Mouse (Mus musculus): ENCODE data around the gene Tex33. TPM values are rescaled to one million over a fixed set of nuclear protein-coding genes. Genes with fewer than 3 reads are reported as not detected.

The Tex33 gene
- polyA plus RNA-seq, 1 experiment, result not detected

- WGBS, result 83% methylated on average over 10 of the region's 10 CpGs
- H3K27ac ChIP-seq (ENCODE audit: insufficient read depth, low read depth, low read length), result no peak overlapping the region
- no peak overlapping the region for H3K4me3 ChIP-seq (ENCODE audit: low read depth, low read length)
- no peaks in the 10 kb centered on the region for H3K36me3 ChIP-seq (ENCODE audit: control insufficient read depth, insufficient read depth, low read length)
- TF ChIP-seq POLR2A (IDR thresholded peaks at IDR 0.05; ENCODE audit: low read depth, low read length) (no peak), CTCF (IDR thresholded peaks at IDR 0.05; ENCODE audit: extremely low read depth, insufficient read length, insufficient replicate concordance, low read depth, low read length) (no peak)
- no peaks in the 10 kb centered on the region for H3K4me1 ChIP-seq (ENCODE audit: control insufficient read depth, insufficient read depth, insufficient read length, low read length)
- H3K27me3 ChIP-seq (ENCODE audit: control insufficient read depth, insufficient read depth, low read length), result peaks cover 35% of the 10 kb centered on the region
Measured at GRCm38 (mm10) chr15:78377859-78378258, 17.9 kb downstream of the Tex33 start.

- Histone ChIP-seq H3K36me3 (ENCODE audit: control insufficient read depth, insufficient read depth, low read length) (no peaks in the 10 kb centered on the region), H3K4me3 (ENCODE audit: low read depth, low read length) (no peak overlapping the region), H3K4me1 (ENCODE audit: control insufficient read depth, insufficient read depth, insufficient read length, low read length) (no peaks in the 10 kb centered on the region), H3K27me3 (ENCODE audit: control insufficient read depth, insufficient read depth, low read length) (peaks cover 49% of the 10 kb centered on the region), H3K27ac (ENCODE audit: insufficient read depth, low read depth, low read length) (no peak overlapping the region)
- TF ChIP-seq POLR2A (IDR thresholded peaks at IDR 0.05; ENCODE audit: low read depth, low read length) (no peak), CTCF (IDR thresholded peaks at IDR 0.05; ENCODE audit: extremely low read depth, insufficient read length, insufficient replicate concordance, low read depth, low read length) (no peak)
- WGBS, result 44% methylated on average over 3 of the region's 3 CpGs
Measured at GRCm38 (mm10) chr15:78374204-78374603, 21.5 kb downstream of the Tex33 start.

GRCm38 (mm10) chr15:78372796-78373195, 22.9 kb downstream of the Tex33 start:
- H3K27me3 ChIP-seq (ENCODE audit: control insufficient read depth, insufficient read depth, low read length), result peaks cover 53% of the 10 kb centered on the region
- TF ChIP-seq POLR2A (IDR thresholded peaks at IDR 0.05; ENCODE audit: low read depth, low read length) (no peak), CTCF (IDR thresholded peaks at IDR 0.05; ENCODE audit: extremely low read depth, insufficient read length, insufficient replicate concordance, low read depth, low read length) (no peak)
- H3K36me3 ChIP-seq (ENCODE audit: control insufficient read depth, insufficient read depth, low read length), result no peaks in the 10 kb centered on the region
- WGBS, result 48% methylated on average over 3 of the region's 3 CpGs
- H3K4me3 ChIP-seq (ENCODE audit: low read depth, low read length), result no peak overlapping the region
- no peaks in the 10 kb centered on the region for H3K4me1 ChIP-seq (ENCODE audit: control insufficient read depth, insufficient read depth, insufficient read length, low read length)
- H3K27ac ChIP-seq (ENCODE audit: insufficient read depth, low read depth, low read length), result no peak overlapping the region

GRCm38 (mm10) chr15:78369641-78370040, 26.1 kb downstream of the Tex33 start:
- peaks cover 51% of the 10 kb centered on the region for H3K27me3 ChIP-seq (ENCODE audit: control insufficient read depth, insufficient read depth, low read length)
- H3K27ac ChIP-seq (ENCODE audit: insufficient read depth, low read depth, low read length), result no peak overlapping the region
- TF ChIP-seq CTCF (IDR thresholded peaks at IDR 0.05; ENCODE audit: extremely low read depth, insufficient read length, insufficient replicate concordance, low read depth, low read length) (no peak), POLR2A (IDR thresholded peaks at IDR 0.05; ENCODE audit: low read depth, low read length) (no peak)
- H3K4me1 ChIP-seq (ENCODE audit: control insufficient read depth, insufficient read depth, insufficient read length, low read length), result no peaks in the 10 kb centered on the region
- 85% methylated on average over 1 of the region's 1 CpGs for WGBS
- H3K36me3 ChIP-seq (ENCODE audit: control insufficient read depth, insufficient read depth, low read length), result no peaks in the 10 kb centered on the region
- no peak overlapping the region for H3K4me3 ChIP-seq (ENCODE audit: low read depth, low read length)

- H3K27ac ChIP-seq (ENCODE audit: insufficient read depth, low read depth, low read length), result no peak overlapping the region
- TF ChIP-seq CTCF (IDR thresholded peaks at IDR 0.05; ENCODE audit: extremely low read depth, insufficient read length, insufficient replicate concordance, low read depth, low read length) (peak; percentile 88; the same call in 1 of the 2 replicates), POLR2A (IDR thresholded peaks at IDR 0.05; ENCODE audit: low read depth, low read length) (no peak)
- 4% methylated on average over 8 of the region's 8 CpGs for WGBS
- no peaks in the 10 kb centered on the region for H3K4me1 ChIP-seq (ENCODE audit: control insufficient read depth, insufficient read depth, insufficient read length, low read length)
- H3K27me3 ChIP-seq (ENCODE audit: control insufficient read depth, insufficient read depth, low read length), result peaks cover 55% of the 10 kb centered on the region
- H3K36me3 ChIP-seq (ENCODE audit: control insufficient read depth, insufficient read depth, low read length), result no peaks in the 10 kb centered on the region
- H3K4me3 ChIP-seq (ENCODE audit: low read depth, low read length), result no peak overlapping the region
Measured at GRCm38 (mm10) chr15:78368926-78369346, 26.8 kb downstream of the Tex33 start.

- Histone ChIP-seq H3K27ac (ENCODE audit: insufficient read depth, low read depth, low read length) (no peak overlapping the region), H3K4me1 (ENCODE audit: control insufficient read depth, insufficient read depth, insufficient read length, low read length) (no peaks in the 10 kb centered on the region), H3K4me3 (ENCODE audit: low read depth, low read length) (no peak overlapping the region), H3K27me3 (ENCODE audit: control insufficient read depth, insufficient read depth, low read length) (peaks cover 59% of the 10 kb centered on the region), H3K36me3 (ENCODE audit: control insufficient read depth, insufficient read depth, low read length) (no peaks in the 10 kb centered on the region)
- TF ChIP-seq POLR2A (IDR thresholded peaks at IDR 0.05; ENCODE audit: low read depth, low read length) (no peak), CTCF (IDR thresholded peaks at IDR 0.05; ENCODE audit: extremely low read depth, insufficient read length, insufficient replicate concordance, low read depth, low read length) (no peak)
- 69% methylated on average over 3 of the region's 3 CpGs for WGBS
Measured at GRCm38 (mm10) chr15:78367811-78368210, 27.9 kb downstream of the Tex33 start.

- no peak overlapping the region for H3K4me3 ChIP-seq (ENCODE audit: low read depth, low read length)
- WGBS, result 63% methylated on average over 8 of the region's 8 CpGs
- peaks cover 62% of the 10 kb centered on the region for H3K27me3 ChIP-seq (ENCODE audit: control insufficient read depth, insufficient read depth, low read length)
- no peak overlapping the region for H3K27ac ChIP-seq (ENCODE audit: insufficient read depth, low read depth, low read length)
- H3K36me3 ChIP-seq (ENCODE audit: control insufficient read depth, insufficient read depth, low read length), result no peaks in the 10 kb centered on the region
- no peak for TF ChIP-seq CTCF (IDR thresholded peaks at IDR 0.05; ENCODE audit: extremely low read depth, insufficient read length, insufficient replicate concordance, low read depth, low read length)
- TF ChIP-seq POLR2A (IDR thresholded peaks at IDR 0.05; ENCODE audit: low read depth, low read length), result no peak
- H3K4me1 ChIP-seq (ENCODE audit: control insufficient read depth, insufficient read depth, insufficient read length, low read length), result no peaks in the 10 kb centered on the region
Measured at GRCm38 (mm10) chr15:78366875-78367274, 28.8 kb downstream of the Tex33 start.
